Mouse (Mus musculus): Measurements from ENCODE around the gene Slc9a5. TPM values are rescaled to one million over a fixed set of nuclear protein-coding genes. Genes with fewer than 3 reads are reported as not detected.

Gene Slc9a5
- total and polyA plus RNA-seq, 3 experiments, result 0.36 to 1.7 (median 0.37) TPM

DNA sequence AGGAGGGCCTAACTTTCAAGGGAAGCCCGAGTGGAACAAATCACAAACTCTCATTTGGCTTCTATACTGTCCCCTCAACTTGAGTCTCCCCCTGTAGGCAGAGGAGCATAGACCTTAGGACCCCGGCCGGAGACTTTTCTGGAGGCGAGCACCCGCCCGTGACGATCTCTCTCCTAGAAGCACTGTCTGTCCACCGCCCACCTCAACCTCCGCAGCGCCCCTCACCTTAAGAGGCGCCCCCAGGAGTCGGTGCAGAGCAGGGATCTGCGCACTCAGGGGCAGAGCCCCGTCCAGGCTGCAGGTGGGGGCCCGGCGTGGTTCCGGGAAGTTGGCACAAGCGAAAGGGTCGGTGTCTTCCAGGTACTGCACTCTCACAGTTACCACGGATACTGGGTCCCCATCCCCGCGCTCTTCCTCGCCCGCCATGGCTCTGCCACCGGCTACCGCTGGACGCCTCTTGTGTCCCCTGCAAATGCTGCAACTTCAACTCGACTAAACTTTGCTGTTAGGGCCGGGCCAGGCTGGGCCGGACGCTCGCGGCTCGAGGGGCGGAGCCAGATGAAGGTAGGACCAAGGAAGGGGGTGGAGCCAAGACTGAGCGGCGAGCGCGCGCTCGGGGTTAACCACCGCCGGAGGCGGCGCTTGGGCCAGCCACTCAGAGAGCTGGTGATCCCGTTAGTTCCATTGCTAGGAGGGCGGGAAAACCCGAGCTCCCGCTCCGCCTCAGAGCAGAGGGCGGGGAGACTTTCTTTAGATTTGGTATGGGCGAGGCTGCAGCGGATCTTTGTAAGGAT is 1.0 kb upstream of the Slc9a5 start, which contains the start of gene Fhod1:
TSS of gene Fhod1 (minus strand) at position 526 of the 794 bp plus-strand sequence.
- intact Hi-C loops (cut with DNase I), result loop anchor here (2.0 kb wide), 1 partner anchor 21 kb away; the partner anchor contains the start of genes Lrrc29 and Tmem208
- under 1% methylated on average over 53 of the region's 53 CpGs for WGBS
- peak within 1 kb of the TSS; percentile 75 for H3K9ac ChIP-seq (ENCODE audit: low read depth, low read length)
- H3K4me3 ChIP-seq, result peak within 1 kb of the TSS; percentile 98
- peaks cover 1% of the 10 kb centered on the region; the same call in 1 of the 2 replicates for H3K27me3 ChIP-seq (ENCODE audit: control insufficient read depth, insufficient read depth, low read length)
- H3K4me1 ChIP-seq (ENCODE audit: control insufficient read depth, insufficient read depth, low read length), result peaks cover 4% of the 10 kb centered on the region
- no peaks in the 10 kb centered on the region for H3K79me2 ChIP-seq (replicated peaks; ENCODE audit: control insufficient read depth, insufficient read depth, low read length)
- no peaks in the 10 kb centered on the region; the same call in 1 of the 2 replicates for H3K36me3 ChIP-seq (ENCODE audit: control insufficient read depth, insufficient read depth, low read length)
- TF ChIP-seq CTCF (IDR thresholded peaks at IDR 0.05) (peak; percentile 40), POLR2A (IDR thresholded peaks at IDR 0.05; ENCODE audit: insufficient read depth, low read depth, low read length) (peak; percentile 89), EP300 (IDR thresholded peaks at IDR 0.05; ENCODE audit: insufficient read depth, low read depth, low read length) (no peak)
- H3K27ac ChIP-seq, result peak within 1 kb of the TSS; percentile 81
- DNase-seq, result peak; percentile 91 to 97

DNA sequence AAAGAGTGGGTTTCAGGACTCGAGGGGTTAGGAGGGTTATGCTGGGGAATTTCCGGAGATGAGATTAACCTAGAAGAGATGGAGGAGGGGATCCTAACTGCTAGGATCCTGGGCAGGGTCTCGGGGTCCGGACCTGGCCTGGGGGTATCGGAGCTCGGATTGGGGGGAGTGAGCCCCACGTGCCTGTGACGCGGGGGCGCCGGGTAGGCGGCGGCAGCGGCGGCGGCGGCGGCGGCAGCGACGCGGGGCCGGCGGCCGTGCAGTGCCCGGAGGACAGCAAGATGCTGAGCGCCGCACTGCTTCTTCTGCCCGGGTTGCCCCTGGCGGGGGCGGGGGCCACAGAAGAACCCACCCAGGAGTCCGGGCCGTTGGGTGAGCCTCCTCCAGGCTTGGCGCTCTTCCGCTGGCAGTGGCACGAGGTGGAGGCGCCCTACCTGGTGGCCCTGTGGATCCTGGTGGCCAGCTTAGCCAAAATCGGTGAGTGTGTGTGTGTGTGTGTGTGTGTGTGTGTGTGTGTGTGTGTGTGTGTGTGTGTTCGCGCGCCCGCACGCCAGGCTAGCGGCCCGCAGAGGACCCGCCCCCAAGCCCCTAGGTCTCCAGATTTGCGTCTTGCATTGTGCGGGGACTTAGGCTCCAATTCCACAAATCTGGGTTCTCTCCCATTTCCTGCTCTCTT is 591 bp downstream of the Slc9a5 start:
- 3% methylated on average over 30 of the region's 48 CpGs for WGBS
- TF ChIP-seq EP300 (IDR thresholded peaks at IDR 0.05; ENCODE audit: insufficient read depth, low read depth, low read length), result no peak
- no peak for TF ChIP-seq CTCF (IDR thresholded peaks at IDR 0.05)
- no peak for TF ChIP-seq POLR2A (IDR thresholded peaks at IDR 0.05; ENCODE audit: insufficient read depth, low read depth, low read length)
- H3K27ac ChIP-seq, result no peak overlapping the region
- H3K27me3 ChIP-seq (ENCODE audit: control insufficient read depth, insufficient read depth, low read length), result peaks cover 1% of the 10 kb centered on the region; the same call in 1 of the 2 replicates
- H3K36me3 ChIP-seq (ENCODE audit: control insufficient read depth, insufficient read depth, low read length), result no peaks in the 10 kb centered on the region; the same call in none of the 2 replicates
- H3K9ac ChIP-seq (ENCODE audit: low read depth, low read length), result peak overlapping the region; percentile 75
- peaks cover 4% of the 10 kb centered on the region for H3K4me1 ChIP-seq (ENCODE audit: control insufficient read depth, insufficient read depth, low read length)
- peak; percentile 42 to 50 for DNase-seq
- no peaks in the 10 kb centered on the region for H3K79me2 ChIP-seq (replicated peaks; ENCODE audit: control insufficient read depth, insufficient read depth, low read length)
- peak overlapping the region; percentile 98 for H3K4me3 ChIP-seq
- intact Hi-C loops (cut with DNase I), result no loop called here

DNA sequence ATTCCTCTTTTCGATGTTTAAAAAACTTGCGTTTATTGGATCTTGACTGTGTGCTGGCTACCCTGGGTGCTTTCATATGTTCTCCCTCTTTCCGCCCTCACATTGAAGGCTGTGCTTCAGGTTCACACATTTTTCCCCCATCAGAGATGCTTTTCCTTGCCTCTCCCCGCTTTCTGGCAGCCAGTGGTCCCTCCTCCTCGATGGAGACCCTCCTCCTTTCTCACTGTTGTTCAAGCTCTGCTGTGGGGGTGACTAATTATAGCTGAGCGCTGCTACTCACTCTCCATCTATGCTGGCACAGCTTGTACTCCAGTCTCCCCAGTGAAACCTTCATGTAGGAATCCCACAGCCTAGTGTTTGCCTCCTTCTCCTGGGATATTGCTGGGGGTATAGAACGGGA is 1.5 kb downstream of the Slc9a5 start:
- Histone ChIP-seq H3K27ac (no peak overlapping the region), H3K4me3 (no peak overlapping the region), H3K36me3 (ENCODE audit: control insufficient read depth, insufficient read depth, low read length) (no peaks in the 10 kb centered on the region; the same call in none of the 2 replicates), H3K27me3 (ENCODE audit: control insufficient read depth, insufficient read depth, low read length) (peaks cover 1% of the 10 kb centered on the region; the same call in 1 of the 2 replicates), H3K9ac (ENCODE audit: low read depth, low read length) (no peak overlapping the region), H3K79me2 (replicated peaks; ENCODE audit: control insufficient read depth, insufficient read depth, low read length) (no peaks in the 10 kb centered on the region), H3K4me1 (ENCODE audit: control insufficient read depth, insufficient read depth, low read length) (peaks cover 11% of the 10 kb centered on the region)
- DNase-seq, result no peak
- 59% methylated on average over 7 of the region's 7 CpGs for WGBS
- intact Hi-C loops (cut with DNase I), result no loop called here
- TF ChIP-seq EP300 (IDR thresholded peaks at IDR 0.05; ENCODE audit: insufficient read depth, low read depth, low read length), result no peak

DNA sequence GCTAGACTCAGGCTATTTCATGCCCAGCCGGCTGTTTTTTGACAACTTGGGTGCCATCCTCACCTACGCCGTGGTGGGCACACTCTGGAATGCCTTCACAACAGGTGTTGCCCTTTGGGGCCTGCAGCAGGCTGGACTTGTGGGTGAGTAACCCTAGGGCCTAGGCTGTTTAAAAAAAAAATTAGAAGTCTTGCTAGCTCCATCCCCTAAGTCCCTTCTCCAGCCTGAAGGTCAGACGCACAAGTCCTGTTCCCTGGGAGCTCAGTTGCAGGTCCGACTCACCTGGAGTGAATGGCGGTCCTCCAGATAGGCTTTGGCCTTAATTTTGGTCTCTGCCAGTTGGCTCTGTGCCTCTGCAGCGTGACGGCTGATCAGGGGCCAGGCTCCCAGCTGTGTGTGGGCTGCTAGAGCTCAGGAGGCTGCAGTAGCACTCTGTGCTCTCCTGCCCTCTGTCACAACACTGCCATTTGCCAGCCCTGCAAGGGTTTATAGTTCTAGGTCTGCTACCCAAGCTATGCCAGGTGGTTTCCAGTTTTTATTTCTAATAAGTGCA is 5.0 kb downstream of the Slc9a5 start:
- Histone ChIP-seq H3K27ac (no peak overlapping the region), H3K9ac (ENCODE audit: low read depth, low read length) (no peak overlapping the region), H3K27me3 (ENCODE audit: control insufficient read depth, insufficient read depth, low read length) (peaks cover 1% of the 10 kb centered on the region; the same call in 1 of the 2 replicates), H3K36me3 (ENCODE audit: control insufficient read depth, insufficient read depth, low read length) (no peaks in the 10 kb centered on the region; the same call in 1 of the 2 replicates), H3K79me2 (replicated peaks; ENCODE audit: control insufficient read depth, insufficient read depth, low read length) (no peaks in the 10 kb centered on the region), H3K4me3 (no peak overlapping the region), H3K4me1 (ENCODE audit: control insufficient read depth, insufficient read depth, low read length) (peaks cover 8% of the 10 kb centered on the region)
- no peak for TF ChIP-seq POLR2A (IDR thresholded peaks at IDR 0.05; ENCODE audit: insufficient read depth, low read depth, low read length)
- no peak for TF ChIP-seq CTCF (IDR thresholded peaks at IDR 0.05)
- TF ChIP-seq EP300 (IDR thresholded peaks at IDR 0.05; ENCODE audit: insufficient read depth, low read depth, low read length), result no peak
- 69% methylated on average over 8 of the region's 8 CpGs for WGBS
- DNase-seq, result no peak
- intact Hi-C loops (cut with DNase I), result no loop called here

DNA sequence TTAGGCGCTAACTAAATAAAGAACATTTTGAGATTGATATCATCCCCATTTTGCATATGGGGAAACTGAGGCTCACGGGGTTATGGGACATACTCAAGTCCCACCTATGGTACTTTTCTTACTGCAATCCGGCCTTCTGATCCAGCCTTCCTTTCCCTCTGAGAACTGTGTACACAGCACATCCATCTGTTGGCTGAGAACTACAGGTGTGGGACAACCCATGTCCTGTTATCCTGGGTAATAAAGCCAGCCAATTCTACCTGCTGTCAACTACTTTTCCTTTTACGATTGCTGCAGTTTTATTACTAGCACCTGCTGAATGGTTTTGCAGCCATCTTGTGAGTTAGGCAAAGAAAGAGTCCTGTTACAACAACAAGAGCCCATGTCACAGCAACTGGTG is 5.9 kb downstream of the Slc9a5 start:
- WGBS, result 93% methylated on average over 4 of the region's 4 CpGs
- DNase-seq, result no peak
- TF ChIP-seq EP300 (IDR thresholded peaks at IDR 0.05; ENCODE audit: insufficient read depth, low read depth, low read length) (no peak), CTCF (IDR thresholded peaks at IDR 0.05) (no peak)
- H3K4me1 ChIP-seq (ENCODE audit: control insufficient read depth, insufficient read depth, low read length), result peaks cover 8% of the 10 kb centered on the region
- no peak overlapping the region for H3K4me3 ChIP-seq
- peak overlapping the region; percentile 12 for H3K27ac ChIP-seq
- no peaks in the 10 kb centered on the region for H3K27me3 ChIP-seq (ENCODE audit: control insufficient read depth, insufficient read depth, low read length)
- H3K36me3 ChIP-seq (ENCODE audit: control insufficient read depth, insufficient read depth, low read length), result no peaks in the 10 kb centered on the region; the same call in 1 of the 2 replicates
- no peaks in the 10 kb centered on the region for H3K79me2 ChIP-seq (replicated peaks; ENCODE audit: control insufficient read depth, insufficient read depth, low read length)
- intact Hi-C loops (cut with DNase I), result no loop called here
- no peak overlapping the region for H3K9ac ChIP-seq (ENCODE audit: low read depth, low read length)

All from heart, adult 2 months (tissue).